Mouse (Mus musculus) neutrophil, adult 59 days (primary cell): ENCODE measurements around the gene Tmed11. TPM values are rescaled to one million over a fixed set of nuclear protein-coding genes. Genes with fewer than 3 reads are reported as not detected.

ENCODE experiments used
- total RNA-seq, 2 experiments: library from RNA; stranded (reverse); gene quantifications; 1 replicate in 1 of 2; 2 replicates in 1 of 2; pipeline ENCODE4 v1.2.4; 2023

Tmed11 gene
- total RNA-seq: not detected

DNA sequence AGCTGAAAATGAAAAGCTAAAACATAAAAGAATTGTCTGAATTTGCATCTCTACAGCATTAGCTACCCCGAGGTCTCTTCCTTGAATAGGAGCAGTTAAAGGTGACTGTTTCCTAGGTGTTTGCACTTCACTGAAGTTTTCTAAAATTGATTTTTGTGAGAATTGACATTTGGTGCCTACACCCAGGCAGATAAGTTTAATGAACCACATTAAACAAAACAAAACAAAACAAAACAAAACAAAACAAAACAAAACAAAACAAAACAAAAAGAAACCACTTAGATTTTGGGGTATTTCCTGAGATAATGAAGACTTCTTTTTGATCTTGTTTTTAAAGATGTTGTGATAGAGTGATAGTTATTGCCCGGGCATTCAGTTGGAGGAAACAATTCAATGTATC is at the start of gene Tmed11:
Tmed11 (minus strand) TSS at position 101 of the 400 bp plus-strand sequence.

DNA sequence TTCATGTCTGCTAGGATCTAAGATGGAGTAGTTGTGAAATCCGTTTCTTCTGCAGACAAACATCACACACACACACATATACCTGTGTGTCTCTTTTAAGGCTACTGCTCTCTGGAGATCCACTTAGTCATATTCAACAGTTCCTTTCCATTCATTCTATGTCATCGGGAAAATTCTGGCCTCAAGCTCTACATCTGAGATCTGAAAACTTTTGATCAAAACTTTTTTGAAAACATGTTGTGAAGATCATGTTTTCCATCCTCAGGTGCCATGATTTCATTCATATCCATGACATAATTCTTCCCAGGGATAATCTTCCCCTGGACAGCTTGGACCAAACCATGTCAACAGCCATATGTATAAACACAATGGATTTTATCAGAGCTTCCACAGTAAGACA is 13.6 kb upstream of the Tmed11 start, which contains the start of gene Vmn2r8:
Vmn2r8 (minus strand) TSS at position 101 of the 400 bp plus-strand sequence.

DNA sequence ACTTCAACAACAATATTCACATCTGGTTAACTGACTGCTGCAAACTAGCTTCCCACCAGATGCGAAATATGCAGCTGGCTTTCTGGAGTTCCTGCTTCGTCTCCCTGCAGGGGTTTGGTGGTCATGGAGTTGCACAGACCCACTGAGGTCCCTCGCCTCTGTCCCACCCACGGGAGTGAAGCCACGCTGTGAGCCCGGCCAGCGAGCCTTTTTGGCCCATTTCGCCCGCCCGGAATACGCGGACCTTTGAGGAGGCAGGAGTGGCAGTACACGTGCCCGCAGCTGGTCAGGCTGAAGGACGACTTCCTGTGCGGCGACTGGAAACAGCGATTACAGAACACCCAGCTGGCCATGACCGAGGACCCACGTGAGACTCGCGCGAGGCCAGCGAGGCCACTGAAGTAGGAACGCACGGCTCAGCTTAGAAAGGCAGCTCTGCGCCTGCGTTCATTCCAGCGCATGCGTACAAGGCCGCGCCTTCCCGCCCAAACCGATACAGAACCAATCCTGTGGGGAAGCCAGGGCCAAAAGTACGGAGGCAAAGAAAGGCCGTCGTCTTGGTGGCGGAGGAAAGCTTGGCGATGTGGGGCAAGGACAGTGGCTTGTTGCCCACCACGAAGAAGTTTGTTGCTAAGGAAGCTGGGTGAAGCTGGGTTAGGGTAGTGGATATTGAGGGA is 20.4 kb downstream of the Tmed11 start, which contains the start of gene Rnf212:
Rnf212 (minus strand) TSS at position 353 of the 677 bp plus-strand sequence.

Other genes starting within 250 kb of the Tmed11 start
- not detected for gene Cplx1, start 245.3 kb downstream of the Tmed11 start, total RNA-seq
- 100 to 1,000 TPM; 105 to 125 TPM for gene Gak, start 165.6 kb downstream of the Tmed11 start, total RNA-seq
- 10 to 100 TPM; 11.5 to 14.7 TPM for gene Tmem175, start 165.6 kb downstream of the Tmed11 start, total RNA-seq
- gene Idua, start 135.0 kb downstream of the Tmed11 start, total RNA-seq: 10 to 100 TPM; 17.3 TPM
- gene Dgkq, start 125.7 kb downstream of the Tmed11 start, total RNA-seq: 10 to 100 TPM; 11.2 to 12.6 TPM
- 1 to 10 TPM in 1 of 2 experiments, under 1 TPM in 1; 0.20 to 1.0 TPM for gene Slc26a1, start 119.8 kb downstream of the Tmed11 start, total RNA-seq
- 1 to 10 TPM in 1 of 2 experiments, under 1 TPM in 1; 0.79 to 2.7 TPM for gene Fgfrl1, start 103.0 kb downstream of the Tmed11 start, total RNA-seq
- gene Rnf212, start 20.4 kb downstream of the Tmed11 start, total RNA-seq: 1 to 10 TPM in 1 of 2 experiments, not detected in 1; 1.6 TPM
- not detected for gene Vmn2r8, start 13.5 kb upstream of the Tmed11 start, total RNA-seq
- not detected for gene Vmn2r9, start 57.2 kb upstream of the Tmed11 start, total RNA-seq
- not detected for gene Vmn2r10, start 211.2 kb upstream of the Tmed11 start, total RNA-seq